Mouse (Mus musculus) adrenal gland, postnatal 14 days (tissue): Measurements from ENCODE around the gene Top3b. TPM values are rescaled to one million over a fixed set of nuclear protein-coding genes. Genes with fewer than 3 reads are reported as not detected.
A peak's percentile ranks its signal among the peaks of the same experiment; 100 is the strongest.
"Not testable (repeated sequence)": the region's sequence is repeated elsewhere in the genome, so short reads cannot be mapped to it uniquely, and the experiment has no call there.

Source experiments
- DNase-seq: peaks from one replicate; pipeline ENCODE4 v3.0.0; 2021; ENCODE audit warnings: mixed read lengths
- long read RNA-seq, 2 experiments: library from polyadenylated mRNA; stranded (forward); transcript quantifications; one replicate each; pipeline ENCODE4 v2.0.0; 2021
- total RNA-seq: library from RNA; stranded (reverse); gene quantifications from 2 replicates; pipeline ENCODE4 v1.2.3, GENCODE M21; 2021

Top3b gene
- 57.0 and 72.3 TPM in 2 replicates for total RNA-seq
- long read RNA-seq, experiment 1, transcript Top3b-201 (18 exons, 3,073 nt) = major isoform, 5 of 41 reads
- long read RNA-seq, experiment 1, partial matches to known transcripts = 0 of 41 reads
- long read RNA-seq, experiment 1, other reads (novel, unspliced or antisense) = 32 of 41 reads
- long read RNA-seq, experiment 2, partial matches to known transcripts = 1 of 33 reads
- long read RNA-seq, experiment 2, other reads (novel, unspliced or antisense) = 27 of 33 reads

- DNase-seq = peak; percentile 94
These were observed at the start of gene Top3b, which contains the start of gene Vpreb1 for GRCm38 (mm10) chr16:16870617-16871331. Top3b (plus strand) TSS chr16:16870736. Vpreb1 (minus strand) TSS chr16:16870843.

GRCm38 (mm10) chr16:16825476-16825875, 45.1 kb upstream of the Top3b start:
- DNase-seq = no peak

GRCm38 (mm10) chr16:16826223-16826622, 44.3 kb upstream of the Top3b start:
- no peak for DNase-seq

GRCm38 (mm10) chr16:16828757-16829615, 41.5 kb upstream of the Top3b start, which contains the start of gene Spag6l:
Spag6l (minus strand) TSS chr16:16829456.
- DNase-seq = peak; percentile 68

- DNase-seq = no peak
These were observed 40.9 kb upstream of the Top3b start for GRCm38 (mm10) chr16:16829671-16830070.

- DNase-seq = no peak
These were observed 21.3 kb upstream of the Top3b start for GRCm38 (mm10) chr16:16849196-16849595.

- DNase-seq = no peak
These were observed 18.1 kb upstream of the Top3b start for GRCm38 (mm10) chr16:16852411-16852810.

GRCm38 (mm10) chr16:16854836-16855235, 15.7 kb upstream of the Top3b start:
- DNase-seq = peak; percentile 69

- DNase-seq = no peak
These were observed 15.0 kb upstream of the Top3b start for GRCm38 (mm10) chr16:16855541-16855940.

GRCm38 (mm10) chr16:16856054-16856453, 14.5 kb upstream of the Top3b start:
- not testable (repeated sequence) for DNase-seq

- no peak for DNase-seq
These were observed 13.6 kb upstream of the Top3b start for GRCm38 (mm10) chr16:16856731-16857476.

GRCm38 (mm10) chr16:16862288-16862687, 8.2 kb upstream of the Top3b start:
- no peak for DNase-seq

GRCm38 (mm10) chr16:16863978-16864377, 6.6 kb upstream of the Top3b start, which contains the start of gene Igll1:
Igll1 (minus strand) TSS chr16:16863985.
- DNase-seq = no peak

- no peak for DNase-seq
These were observed 5.3 kb upstream of the Top3b start for GRCm38 (mm10) chr16:16865217-16865616.

GRCm38 (mm10) chr16:16865696-16866561, 4.6 kb upstream of the Top3b start:
- no peak for DNase-seq

GRCm38 (mm10) chr16:16870241-16870616, 307 bp upstream of the Top3b start:
- DNase-seq = no peak

GRCm38 (mm10) chr16:16879025-16879424, 8.5 kb downstream of the Top3b start:
- no peak for DNase-seq

GRCm38 (mm10) chr16:16888341-16888740, 17.8 kb downstream of the Top3b start:
- DNase-seq = no peak

- no peak for DNase-seq
These were observed 21.8 kb downstream of the Top3b start for GRCm38 (mm10) chr16:16892366-16892765.

GRCm38 (mm10) chr16:16896015-16896381, 25.5 kb downstream of the Top3b start:
- no peak for DNase-seq
